Mouse (Mus musculus): ENCODE data around the gene Tcta.
"Not testable (repeated sequence)": the region's sequence is repeated elsewhere in the genome, so short reads cannot be mapped to it uniquely, and the experiment has no call there.

Tcta gene

GRCm38 (mm10) chr9:108271941-108272340, 34.0 kb downstream of the Tcta start:
- no peak for DNase-seq (ENCODE audit: low read depth)

- not testable (repeated sequence) for DNase-seq (ENCODE audit: low read depth)
Observed at GRCm38 (mm10) chr9:108268701-108269100, 37.3 kb downstream of the Tcta start.

- no peak for DNase-seq (ENCODE audit: low read depth)
Observed at GRCm38 (mm10) chr9:108267691-108268090, 38.3 kb downstream of the Tcta start.

DNA sequence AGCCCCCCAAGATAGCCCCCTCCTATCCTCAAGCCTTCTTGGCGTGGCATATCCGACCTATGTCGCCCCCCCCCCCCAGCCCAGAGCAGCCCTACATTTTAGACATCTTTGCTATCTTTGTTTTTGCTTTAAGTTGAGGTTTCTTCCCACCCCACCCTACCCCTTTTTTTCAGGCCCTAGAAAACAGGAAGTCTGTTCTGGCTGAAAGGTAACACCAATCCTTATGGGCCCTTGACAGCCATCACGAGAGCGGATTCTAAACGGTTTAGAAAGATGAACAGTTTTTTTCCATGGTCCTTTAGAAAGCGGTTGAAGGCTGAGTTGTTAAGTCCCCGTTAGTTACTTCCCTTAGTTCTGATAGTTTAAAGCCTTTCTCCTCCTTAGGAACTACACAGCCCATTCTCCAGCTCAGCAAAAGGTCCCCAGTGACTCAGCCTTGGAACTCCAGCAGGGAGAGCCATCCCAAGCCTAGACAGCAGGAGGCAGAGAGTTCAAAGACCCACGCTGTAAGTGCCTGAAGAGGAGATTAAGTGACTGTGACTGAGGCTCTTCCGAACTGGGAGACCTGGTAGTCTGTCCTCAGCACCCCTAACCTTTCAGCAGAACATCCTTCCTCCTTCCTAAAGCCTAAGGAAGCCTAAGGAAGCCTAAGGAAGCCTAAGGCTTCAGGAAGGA, 39.6 kb downstream of the Tcta start:
- DNase-seq (ENCODE audit: low read depth) = no peak

GRCm38 (mm10) chr9:108264191-108264921, 41.6 kb downstream of the Tcta start:
- no peak for DNase-seq (ENCODE audit: low read depth)

- peak; percentile 87 for DNase-seq (ENCODE audit: low read depth)
Observed at GRCm38 (mm10) chr9:108263690-108264190, 42.2 kb downstream of the Tcta start, which contains the start of gene Dag1. Dag1 (minus strand) TSS chr9:108263958.

DNA sequence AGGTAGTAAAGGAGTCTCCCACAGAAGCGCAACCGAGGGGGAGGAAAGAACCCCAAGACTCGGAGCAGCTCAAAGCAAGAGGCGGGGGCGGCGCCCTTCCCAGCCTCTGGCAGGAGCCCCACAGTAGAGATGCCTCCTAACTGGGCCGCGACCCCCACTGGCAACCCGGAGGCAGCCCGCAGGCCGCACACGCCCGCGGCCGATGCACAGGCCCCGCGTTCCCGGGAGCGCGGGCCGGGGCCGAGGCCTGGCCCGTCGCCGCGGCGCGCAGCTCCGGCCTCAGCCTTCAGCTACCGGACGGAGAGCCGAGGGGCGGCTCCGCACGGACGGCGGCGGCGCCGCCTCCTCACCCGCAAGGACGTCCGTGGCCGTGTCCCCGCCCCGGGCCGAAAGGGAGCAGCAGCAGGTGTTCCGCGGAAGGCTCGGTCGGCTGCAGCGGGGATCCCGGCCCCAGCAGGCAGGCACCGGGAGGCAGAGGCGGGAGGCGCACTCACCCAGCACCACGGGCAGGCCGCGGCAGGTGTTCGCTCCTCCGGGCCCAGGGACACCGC, 42.8 kb downstream of the Tcta start:
- DNase-seq (ENCODE audit: low read depth) = no peak

DNA sequence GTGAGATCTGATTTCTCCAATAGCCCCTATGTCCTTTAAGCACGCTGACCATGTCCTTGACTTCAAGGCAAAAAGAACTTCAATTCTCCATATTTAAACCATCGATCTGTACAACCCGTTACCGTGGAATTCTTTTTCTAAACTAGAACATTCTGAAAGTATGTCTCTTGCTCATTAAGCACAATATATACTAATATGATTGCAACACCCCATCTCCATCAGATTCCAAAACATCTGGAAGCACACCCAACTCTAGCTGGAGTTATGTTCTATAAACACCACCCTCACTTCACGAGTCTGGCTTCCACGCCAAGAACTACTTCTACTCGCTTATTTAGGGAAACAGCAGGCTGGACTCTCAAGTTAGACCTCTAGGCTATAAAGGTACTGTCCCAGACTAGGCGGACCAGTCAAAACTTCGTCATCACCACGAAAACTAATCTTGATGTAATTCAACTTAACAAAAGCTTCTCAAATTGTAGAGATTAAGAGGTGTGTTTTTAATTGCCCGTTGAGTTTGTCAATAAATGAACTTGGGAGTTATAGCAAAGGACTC, 43.4 kb downstream of the Tcta start:
- no peak for DNase-seq (ENCODE audit: low read depth)

GRCm38 (mm10) chr9:108261865-108262264, 44.1 kb downstream of the Tcta start:
- DNase-seq (ENCODE audit: low read depth) = no peak

DNA sequence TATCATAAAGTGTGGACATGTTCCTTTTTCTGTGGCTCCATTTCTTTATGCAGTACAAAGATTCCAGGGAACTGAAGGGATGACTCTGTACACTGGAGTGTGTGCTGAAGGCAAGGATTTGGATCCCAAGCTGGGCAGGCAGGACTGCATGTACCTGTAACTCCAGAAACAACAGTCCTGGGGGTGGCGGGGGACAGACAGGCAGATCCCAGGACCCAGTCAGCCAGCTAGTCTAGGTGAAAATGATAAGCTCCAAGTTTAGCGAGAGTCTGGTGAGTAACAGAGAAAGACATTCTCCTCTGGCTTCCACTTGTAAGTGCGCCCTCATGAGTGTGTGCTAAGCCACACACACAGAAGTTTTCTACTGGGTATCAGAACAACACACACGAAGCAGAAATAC, 45.4 kb downstream of the Tcta start:
- no peak for DNase-seq (ENCODE audit: low read depth)

Data from c-Kit-positive CD71-negative TER-119-negative erythroid progenitor cells, embryonic 14.5 days (primary cell).